Comparison of ENCODE assay signal across 8 mouse cellular contexts in genomic region chr2:6167843-6168558, GRCm38 (mm10). TPM values are rescaled to one million over a fixed set of nuclear protein-coding genes. Genes with fewer than 3 reads are reported as not detected.
DNase-seq lines count a peak whose midpoint lies in the region; ATAC-seq and TF ChIP-seq lines count a peak whose summit lies in the region.

No protein-coding gene starts in this region.

- 33% methylated on average over 5 of the region's 5 CpGs for WGBS in spleen, adult 2 months
- WGBS in stomach, embryonic 16.5 days = 21% methylated on average over 5 of the region's 5 CpGs

- H3K9me3 ChIP-seq in stomach, embryonic 16.5 days (replicated peaks; ENCODE audit: control insufficient read depth, low read length) = 0 out of 2 replicates have a peak, but pooled peaks cover 4% of the 10 kb centered on the region

- peak; percentile 40; the same call in 1 of the 2 replicates for TF ChIP-seq CTCF in spleen, adult 2 months (IDR thresholded peaks at IDR 0.05; ENCODE audit: extremely low read depth, insufficient read depth, insufficient read length, insufficient replicate concordance)

- no peak overlapping the region for H3K4me2 ChIP-seq in stomach, embryonic 16.5 days (ENCODE audit: low read depth, low read length)

- no peak overlapping the region for H3K4me3 ChIP-seq in spleen, adult 2 months (ENCODE audit: extremely low read depth, insufficient read depth, insufficient read length)
- no peak overlapping the region for H3K4me3 ChIP-seq in stomach, embryonic 16.5 days (replicated peaks; ENCODE audit: low read length)

- 0 out of 2 replicates have a peak, but pooled peaks have one; percentile 49 for ATAC-seq in monocyte, adult 5-6 weeks (replicated peaks; ENCODE audit: insufficient number of reproducible peaks, low FRiP score, low TSS enrichment, poor library complexity, severe bottlenecking)
- peak; percentile 23; the same call in 1 of the 2 replicates for ATAC-seq in stomach, embryonic 16.5 days (ENCODE audit: insufficient read depth, low FRiP score)

- peak; percentile 27 to 58 for DNase-seq in spleen, adult 2 months (ENCODE audit: low read depth in 1 of 2, low spot score in 2 of 2)
- DNase-seq in spleen, adult 12 weeks (ENCODE audit: low spot score) = no peak
- peak; percentile 91 to 94 for DNase-seq in cerebellum, postnatal 14 days
- DNase-seq in gastrocnemius, adult 18-20 months (ENCODE audit: low spot score) = peak; percentile 75
- DNase-seq in kidney, adult 18-20 months = peak; percentile 73
- DNase-seq in left cerebral cortex, postnatal 36 days (ENCODE audit: low spot score in 2 of 2) = peak; percentile 32 to 70

- H3K9ac ChIP-seq in stomach, embryonic 16.5 days (ENCODE audit: low read length) = no peak overlapping the region

- no peaks in the 10 kb centered on the region for H3K27me3 ChIP-seq in spleen, adult 2 months (ENCODE audit: control insufficient read depth, insufficient read depth, low read length)
- no peaks in the 10 kb centered on the region for H3K27me3 ChIP-seq in stomach, embryonic 16.5 days (ENCODE audit: control insufficient read depth, insufficient read depth, low read length)

- intact Hi-C loops in left cerebral cortex, postnatal 36 days (cut with DNase I) = loop anchor here (5.0 kb wide), 1 partner anchor 1091 kb away; no protein-coding TSS in a partner anchor

- H3K4me1 ChIP-seq in spleen, adult 2 months (ENCODE audit: control insufficient read depth, insufficient read depth, insufficient read length) = no peaks in the 10 kb centered on the region
- H3K4me1 ChIP-seq in stomach, embryonic 16.5 days (ENCODE audit: control insufficient read depth, insufficient read depth, low read length) = peaks cover 4% of the 10 kb centered on the region

- H3K27ac ChIP-seq in spleen, adult 2 months (ENCODE audit: insufficient read depth, low read length) = no peak overlapping the region
- no peak overlapping the region for H3K27ac ChIP-seq in stomach, embryonic 16.5 days (ENCODE audit: low read length)

- no peak for TF ChIP-seq POLR2A in spleen, adult 2 months (IDR thresholded peaks at IDR 0.05; ENCODE audit: low read depth, low read length)

- H3K36me3 ChIP-seq in spleen, adult 2 months (ENCODE audit: control insufficient read depth, insufficient read depth, low read length) = no peaks in the 10 kb centered on the region
- no peaks in the 10 kb centered on the region for H3K36me3 ChIP-seq in stomach, embryonic 16.5 days (ENCODE audit: control insufficient read depth, insufficient read depth, low read length)

RNA-seq across cellular contexts. Expression of gene Proser2, which starts 38.0 kb away (rescaled TPM):
- polyA plus RNA-seq in spleen, adult 2 months (2012; rRNA removed) = 9.7 and 10.6 TPM in 2 replicates
- 1 to 10 TPM in 1 of 2 experiments, under 1 TPM in 1; 0.93 to 1.7 TPM for total RNA-seq in gastrocnemius, adult 18-20 months (2021)
- total RNA-seq in left cerebral cortex, postnatal 36 days (2021) = 1 to 10 TPM; 3.1 to 3.4 TPM
- 0.29 TPM in 1 of 3 replicates, not detected in the others for total RNA-seq in monocyte, adult 5-6 weeks (2017)
- polyA plus RNA-seq in stomach, embryonic 16.5 days (2015; fragmentation: Nextera tagmentation; extraction: Ambion mirVana) = 29.0 and 34.5 TPM in 2 replicates

RNA-seq across cellular contexts. Expression of gene Echdc3, which starts 44.8 kb away (rescaled TPM):
- polyA plus RNA-seq in spleen, adult 2 months (2012; rRNA removed) = 1.5 and 1.8 TPM in 2 replicates
- 1 to 10 TPM; 5.2 to 5.8 TPM for total RNA-seq in gastrocnemius, adult 18-20 months (2021)
- total RNA-seq in left cerebral cortex, postnatal 36 days (2021) = under 1 TPM; 0.89 to 0.97 TPM
- total RNA-seq in monocyte, adult 5-6 weeks (2017) = 0.19 TPM in 1 of 3 replicates, not detected in the others
- polyA plus RNA-seq in stomach, embryonic 16.5 days (2015; fragmentation: Nextera tagmentation; extraction: Ambion mirVana) = 12.1 and 13.6 TPM in 2 replicates
